Mouse (Mus musculus): Measurements from ENCODE around the gene Mrpl51. TPM values are rescaled to one million over a fixed set of nuclear protein-coding genes. Genes with fewer than 3 reads are reported as not detected.

Gene Mrpl51
- polyA plus RNA-seq, 1 experiment from 2014 or later: 226 TPM

DNA sequence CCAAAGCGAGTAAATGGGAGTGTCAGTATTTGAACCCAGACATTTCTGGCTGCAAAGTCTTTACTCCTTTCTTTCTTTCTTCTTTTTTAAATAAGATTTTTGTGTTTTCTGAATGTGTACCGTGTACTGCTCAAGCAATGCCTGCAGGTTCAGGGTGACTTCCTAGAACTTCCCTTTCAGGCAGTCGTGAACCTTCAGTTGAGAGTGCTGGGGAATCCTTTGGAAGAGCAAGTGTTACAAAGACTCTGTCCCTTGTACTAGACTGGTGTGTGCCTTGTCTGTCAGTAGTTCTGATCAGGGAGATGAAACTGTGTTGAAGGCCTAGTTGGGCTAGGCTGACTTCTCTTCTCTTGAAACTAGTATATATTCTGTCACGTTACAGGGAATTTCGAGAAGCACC, 1.2 kb downstream of the Mrpl51 start:
- H3K27ac ChIP-seq (ENCODE audit: low read depth, low read length): peak overlapping the region; percentile 97
- WGBS (ENCODE audit: insufficient replicate concordance): 29% methylated on average over 5 of the region's 5 CpGs
- H3K27me3 ChIP-seq (ENCODE audit: control insufficient read depth, insufficient read depth, low read length): no peaks in the 10 kb centered on the region
- peak overlapping the region; percentile 71 for H3K4me3 ChIP-seq (ENCODE audit: low read depth, low read length)
- peaks cover 17% of the 10 kb centered on the region for H3K36me3 ChIP-seq (ENCODE audit: control insufficient read depth, insufficient read depth, low read length)
- ATAC-seq (replicated peaks; ENCODE audit: insufficient number of reproducible peaks, low FRiP score, low TSS enrichment): no peak
- H3K4me2 ChIP-seq: peak overlapping the region; percentile 65
- H3K9ac ChIP-seq (ENCODE audit: low read depth, low read length): peak overlapping the region; percentile 80
- no peaks in the 10 kb centered on the region for H3K9me3 ChIP-seq (replicated peaks; ENCODE audit: control insufficient read depth, low read length)
- H3K4me1 ChIP-seq (ENCODE audit: control insufficient read depth, insufficient read depth, low read length): peaks cover 11% of the 10 kb centered on the region

DNA sequence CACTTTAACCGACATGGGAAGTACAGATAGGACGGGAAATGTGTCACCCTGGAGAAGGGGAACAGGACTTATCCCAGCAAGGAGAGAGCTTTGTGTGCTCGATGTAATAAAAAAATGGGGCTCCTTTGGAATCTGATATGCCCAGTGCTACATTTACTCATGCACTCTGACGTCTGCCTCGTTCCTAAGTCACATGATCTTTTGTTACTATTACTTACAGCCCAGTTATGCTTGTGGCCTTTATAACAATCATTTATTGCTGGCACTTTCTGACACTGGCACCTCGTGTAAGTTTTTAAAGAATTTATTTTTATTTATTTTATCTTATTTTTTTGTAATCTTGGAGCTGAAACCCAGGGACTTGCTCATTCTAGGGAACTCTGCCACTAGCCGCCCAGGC, 1.8 kb downstream of the Mrpl51 start:
- Histone ChIP-seq H3K4me2 (peak overlapping the region; percentile 65), H3K4me3 (ENCODE audit: low read depth, low read length) (peak overlapping the region; percentile 71; the same call in 1 of the 2 replicates), H3K27ac (ENCODE audit: low read depth, low read length) (no peak overlapping the region), H3K9ac (ENCODE audit: low read depth, low read length) (no peak overlapping the region), H3K27me3 (ENCODE audit: control insufficient read depth, insufficient read depth, low read length) (no peaks in the 10 kb centered on the region), H3K4me1 (ENCODE audit: control insufficient read depth, insufficient read depth, low read length) (peaks cover 11% of the 10 kb centered on the region), H3K9me3 (replicated peaks; ENCODE audit: control insufficient read depth, low read length) (no peaks in the 10 kb centered on the region), H3K36me3 (ENCODE audit: control insufficient read depth, insufficient read depth, low read length) (peaks cover 14% of the 10 kb centered on the region)
- WGBS (ENCODE audit: insufficient replicate concordance): 54% methylated on average over 7 of the region's 7 CpGs
- ATAC-seq (replicated peaks; ENCODE audit: insufficient number of reproducible peaks, low FRiP score, low TSS enrichment): no peak

DNA sequence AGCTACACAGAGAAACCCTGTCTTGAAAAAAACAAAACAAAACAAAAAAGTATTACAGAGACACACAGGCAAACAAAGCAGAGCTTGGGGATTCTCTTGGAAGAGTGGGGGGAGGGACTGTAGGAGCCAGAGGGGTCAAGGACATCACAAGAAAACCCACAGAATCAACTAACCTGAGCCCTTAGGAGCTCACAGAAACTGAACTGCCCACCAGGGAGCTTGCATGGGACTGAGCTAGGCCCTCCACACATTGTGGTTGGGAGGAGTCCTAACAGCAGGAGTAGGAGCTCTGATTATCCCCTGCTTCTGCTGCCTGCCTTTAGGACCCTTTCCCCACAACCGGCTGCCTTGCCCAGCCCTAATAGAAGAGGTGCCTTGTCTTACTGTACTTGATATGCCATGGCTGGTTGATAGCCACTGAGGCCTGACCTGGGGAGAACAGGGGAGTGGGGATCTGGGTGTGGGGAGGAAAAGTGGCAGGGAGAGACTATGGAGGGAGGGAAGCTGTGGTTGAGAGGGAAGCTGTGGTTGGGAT, 4.0 kb downstream of the Mrpl51 start:
- Histone ChIP-seq H3K4me3 (ENCODE audit: low read depth, low read length) (no peak overlapping the region), H3K9ac (ENCODE audit: low read depth, low read length) (no peak overlapping the region), H3K27me3 (ENCODE audit: control insufficient read depth, insufficient read depth, low read length) (no peaks in the 10 kb centered on the region), H3K9me3 (replicated peaks; ENCODE audit: control insufficient read depth, low read length) (no peaks in the 10 kb centered on the region), H3K27ac (ENCODE audit: low read depth, low read length) (no peak overlapping the region), H3K4me1 (ENCODE audit: control insufficient read depth, insufficient read depth, low read length) (peaks cover 4% of the 10 kb centered on the region; the same call in 1 of the 2 replicates), H3K4me2 (no peak overlapping the region), H3K36me3 (ENCODE audit: control insufficient read depth, insufficient read depth, low read length) (peaks cover 7% of the 10 kb centered on the region; the same call in 1 of the 2 replicates)
- ATAC-seq (replicated peaks; ENCODE audit: insufficient number of reproducible peaks, low FRiP score, low TSS enrichment): no peak
- WGBS (ENCODE audit: insufficient replicate concordance): 26% methylated on average over 1 of the region's 1 CpGs

DNA sequence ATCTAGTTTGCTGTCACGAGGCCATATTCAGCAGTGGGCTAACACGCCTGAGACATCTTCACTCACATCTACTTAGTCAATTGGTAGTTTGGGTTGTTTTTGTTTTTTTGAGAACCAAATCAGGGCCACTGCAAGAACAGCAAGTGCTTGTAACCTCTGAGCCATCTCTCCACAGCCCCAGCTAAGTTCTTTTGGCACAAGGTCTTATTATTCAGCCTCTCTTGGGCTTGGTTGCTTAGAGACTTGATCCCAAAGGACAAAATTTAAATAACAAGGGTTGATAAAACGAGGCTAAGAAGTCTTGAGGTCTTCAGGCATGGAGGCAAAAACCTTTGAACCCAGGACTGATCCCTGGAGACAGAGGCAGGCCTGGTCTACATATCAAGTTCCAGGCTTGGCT, 4.7 kb downstream of the Mrpl51 start:
- no peak overlapping the region for H3K9ac ChIP-seq (ENCODE audit: low read depth, low read length)
- peaks cover 7% of the 10 kb centered on the region; the same call in 1 of the 2 replicates for H3K36me3 ChIP-seq (ENCODE audit: control insufficient read depth, insufficient read depth, low read length)
- no peaks in the 10 kb centered on the region for H3K27me3 ChIP-seq (ENCODE audit: control insufficient read depth, insufficient read depth, low read length)
- no peak overlapping the region for H3K27ac ChIP-seq (ENCODE audit: low read depth, low read length)
- peaks cover 4% of the 10 kb centered on the region; the same call in 1 of the 2 replicates for H3K4me1 ChIP-seq (ENCODE audit: control insufficient read depth, insufficient read depth, low read length)
- no peak overlapping the region for H3K4me3 ChIP-seq (ENCODE audit: low read depth, low read length)
- ATAC-seq (replicated peaks; ENCODE audit: insufficient number of reproducible peaks, low FRiP score, low TSS enrichment): no peak
- H3K4me2 ChIP-seq: no peak overlapping the region
- WGBS (ENCODE audit: insufficient replicate concordance): 68% methylated on average over 3 of the region's 3 CpGs
- H3K9me3 ChIP-seq (replicated peaks; ENCODE audit: control insufficient read depth, low read length): no peaks in the 10 kb centered on the region

DNA sequence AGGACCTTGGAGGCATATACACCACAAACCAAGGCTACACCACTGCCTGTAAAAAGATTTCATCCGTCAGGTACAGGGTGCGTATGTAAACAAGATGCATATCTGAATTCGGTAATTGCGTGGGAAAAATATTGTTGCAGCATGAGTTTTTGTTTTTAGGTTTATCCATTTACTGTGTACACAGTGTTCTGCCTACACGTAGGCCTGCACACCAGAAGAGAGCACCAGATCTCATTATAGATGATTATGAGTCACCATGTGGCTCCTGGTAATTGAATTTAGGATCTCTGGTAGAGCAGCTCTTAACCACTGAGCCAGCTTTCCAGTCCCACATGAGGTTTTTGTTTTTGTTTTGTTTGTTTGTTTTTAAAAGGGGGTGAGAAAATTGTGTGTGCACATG, 5.6 kb downstream of the Mrpl51 start:
- no peak overlapping the region for H3K27ac ChIP-seq (ENCODE audit: low read depth, low read length)
- H3K36me3 ChIP-seq (ENCODE audit: control insufficient read depth, insufficient read depth, low read length): peaks cover 7% of the 10 kb centered on the region; the same call in 1 of the 2 replicates
- no peaks in the 10 kb centered on the region for H3K27me3 ChIP-seq (ENCODE audit: control insufficient read depth, insufficient read depth, low read length)
- H3K9me3 ChIP-seq (replicated peaks; ENCODE audit: control insufficient read depth, low read length): no peaks in the 10 kb centered on the region
- H3K9ac ChIP-seq (ENCODE audit: low read depth, low read length): no peak overlapping the region
- ATAC-seq (replicated peaks; ENCODE audit: insufficient number of reproducible peaks, low FRiP score, low TSS enrichment): no peak
- H3K4me1 ChIP-seq (ENCODE audit: control insufficient read depth, insufficient read depth, low read length): peaks cover 4% of the 10 kb centered on the region; the same call in 1 of the 2 replicates
- H3K4me3 ChIP-seq (ENCODE audit: low read depth, low read length): no peak overlapping the region
- no peak overlapping the region for H3K4me2 ChIP-seq
- 86% methylated on average over 5 of the region's 5 CpGs for WGBS (ENCODE audit: insufficient replicate concordance)

DNA sequence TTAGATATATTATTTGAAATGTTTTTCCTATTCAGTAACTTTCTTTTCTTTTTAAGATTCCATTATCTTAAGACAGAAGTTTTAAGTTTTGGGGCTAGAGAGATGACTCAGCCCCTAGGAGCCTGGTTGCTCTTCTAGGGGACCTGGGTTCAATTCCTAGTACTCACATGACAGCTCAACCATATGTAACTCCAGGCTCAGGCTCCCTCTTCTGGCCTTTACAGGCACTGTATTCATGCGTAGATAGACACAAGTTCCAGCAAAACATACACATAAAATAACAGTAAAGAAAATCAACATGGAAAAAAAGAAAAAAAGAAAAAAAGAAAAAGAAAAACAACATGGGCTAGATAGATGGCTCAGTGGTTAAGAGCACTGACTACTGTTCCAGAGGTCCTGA, 18.8 kb downstream of the Mrpl51 start:
- Histone ChIP-seq H3K4me2 (no peak overlapping the region), H3K4me3 (ENCODE audit: low read depth, low read length) (no peak overlapping the region), H3K4me1 (ENCODE audit: control insufficient read depth, insufficient read depth, low read length) (no peaks in the 10 kb centered on the region), H3K9me3 (replicated peaks; ENCODE audit: control insufficient read depth, low read length) (no peaks in the 10 kb centered on the region), H3K27ac (ENCODE audit: low read depth, low read length) (no peak overlapping the region), H3K36me3 (ENCODE audit: control insufficient read depth, insufficient read depth, low read length) (no peaks in the 10 kb centered on the region), H3K9ac (ENCODE audit: low read depth, low read length) (no peak overlapping the region), H3K27me3 (ENCODE audit: control insufficient read depth, insufficient read depth, low read length) (0 out of 2 replicates have a peak, but pooled peaks cover 3% of the 10 kb centered on the region)
- ATAC-seq (replicated peaks; ENCODE audit: insufficient number of reproducible peaks, low FRiP score, low TSS enrichment): no peak
- 68% methylated on average over 1 of the region's 1 CpGs for WGBS (ENCODE audit: insufficient replicate concordance)

DNA sequence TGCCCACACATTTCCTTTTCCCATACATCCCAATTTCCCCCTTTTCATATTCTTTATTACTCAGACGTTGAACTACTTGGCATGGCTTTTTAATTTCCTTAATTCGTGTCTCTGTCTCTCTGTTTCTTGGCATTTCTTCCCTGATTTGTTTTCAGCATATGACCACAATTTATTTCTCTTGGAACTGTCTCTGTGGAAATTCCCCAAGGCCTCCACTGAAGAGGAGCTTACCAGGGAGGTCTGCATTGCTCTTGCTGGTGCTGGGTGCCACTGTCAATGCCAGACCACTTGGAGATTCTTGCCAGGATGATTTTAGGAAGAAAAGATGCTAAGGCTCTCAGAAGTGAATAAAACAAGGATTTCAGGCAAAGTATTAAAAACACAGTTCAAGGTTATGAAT, 21.0 kb downstream of the Mrpl51 start:
- Histone ChIP-seq H3K27me3 (ENCODE audit: control insufficient read depth, insufficient read depth, low read length) (0 out of 2 replicates have a peak, but pooled peaks cover 3% of the 10 kb centered on the region), H3K9me3 (replicated peaks; ENCODE audit: control insufficient read depth, low read length) (no peaks in the 10 kb centered on the region), H3K4me3 (ENCODE audit: low read depth, low read length) (no peak overlapping the region), H3K27ac (ENCODE audit: low read depth, low read length) (no peak overlapping the region), H3K4me2 (no peak overlapping the region), H3K4me1 (ENCODE audit: control insufficient read depth, insufficient read depth, low read length) (peaks cover 3% of the 10 kb centered on the region; the same call in 1 of the 2 replicates), H3K36me3 (ENCODE audit: control insufficient read depth, insufficient read depth, low read length) (no peaks in the 10 kb centered on the region), H3K9ac (ENCODE audit: low read depth, low read length) (no peak overlapping the region)
- no peak for ATAC-seq (replicated peaks; ENCODE audit: insufficient number of reproducible peaks, low FRiP score, low TSS enrichment)
- 46% methylated on average over 2 of the region's 2 CpGs for WGBS (ENCODE audit: insufficient replicate concordance)

DNA sequence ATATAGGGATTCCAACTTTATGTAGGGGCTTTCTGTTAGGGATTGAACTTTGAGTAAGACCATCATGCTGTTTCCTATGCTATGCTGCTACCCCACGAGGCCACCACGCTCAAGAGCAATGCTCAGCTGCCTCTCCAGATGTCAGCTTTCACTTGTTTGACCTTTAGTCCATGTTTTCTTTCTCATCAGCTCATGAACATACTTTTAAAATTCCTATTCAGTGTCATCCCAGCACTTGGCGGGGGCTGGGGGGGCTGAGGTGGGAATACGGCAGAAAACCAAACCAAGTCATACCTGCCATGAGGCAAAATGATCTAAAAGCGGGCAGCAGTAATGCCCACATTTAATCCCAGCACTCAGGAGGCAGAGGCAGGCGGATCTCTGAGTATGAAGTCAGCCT, 21.5 kb downstream of the Mrpl51 start:
- Histone ChIP-seq H3K36me3 (ENCODE audit: control insufficient read depth, insufficient read depth, low read length) (no peaks in the 10 kb centered on the region), H3K4me1 (ENCODE audit: control insufficient read depth, insufficient read depth, low read length) (peaks cover 3% of the 10 kb centered on the region; the same call in 1 of the 2 replicates), H3K4me2 (no peak overlapping the region), H3K9ac (ENCODE audit: low read depth, low read length) (no peak overlapping the region), H3K9me3 (replicated peaks; ENCODE audit: control insufficient read depth, low read length) (no peaks in the 10 kb centered on the region), H3K4me3 (ENCODE audit: low read depth, low read length) (no peak overlapping the region), H3K27me3 (ENCODE audit: control insufficient read depth, insufficient read depth, low read length) (0 out of 2 replicates have a peak, but pooled peaks cover 3% of the 10 kb centered on the region), H3K27ac (ENCODE audit: low read depth, low read length) (no peak overlapping the region)
- ATAC-seq (replicated peaks; ENCODE audit: insufficient number of reproducible peaks, low FRiP score, low TSS enrichment): no peak
- 63% methylated on average over 6 of the region's 6 CpGs for WGBS (ENCODE audit: insufficient replicate concordance)

DNA sequence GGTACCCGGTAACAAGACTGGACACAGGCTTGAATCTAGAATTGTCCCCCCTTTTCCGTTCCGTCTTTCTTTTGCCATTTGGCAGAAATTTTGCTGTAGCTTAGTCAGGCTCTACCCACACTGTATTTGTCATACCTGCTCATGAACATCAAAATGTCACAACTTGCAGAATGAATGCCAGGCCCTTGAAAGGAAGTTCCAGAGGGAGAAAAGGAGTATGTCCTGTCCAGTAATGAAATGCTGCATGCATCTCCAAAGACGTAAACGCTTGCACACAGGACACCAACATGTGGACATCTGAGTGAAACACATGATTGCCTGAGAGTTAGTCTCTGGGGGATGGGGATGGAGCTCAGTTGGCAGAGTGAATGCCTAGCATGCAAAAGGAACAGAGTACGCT, 22.1 kb downstream of the Mrpl51 start:
- Histone ChIP-seq H3K27me3 (ENCODE audit: control insufficient read depth, insufficient read depth, low read length) (0 out of 2 replicates have a peak, but pooled peaks cover 3% of the 10 kb centered on the region), H3K36me3 (ENCODE audit: control insufficient read depth, insufficient read depth, low read length) (no peaks in the 10 kb centered on the region), H3K4me2 (no peak overlapping the region), H3K9me3 (replicated peaks; ENCODE audit: control insufficient read depth, low read length) (no peaks in the 10 kb centered on the region), H3K9ac (ENCODE audit: low read depth, low read length) (no peak overlapping the region), H3K27ac (ENCODE audit: low read depth, low read length) (no peak overlapping the region), H3K4me1 (ENCODE audit: control insufficient read depth, insufficient read depth, low read length) (peaks cover 3% of the 10 kb centered on the region; the same call in 1 of the 2 replicates), H3K4me3 (ENCODE audit: low read depth, low read length) (no peak overlapping the region)
- ATAC-seq (replicated peaks; ENCODE audit: insufficient number of reproducible peaks, low FRiP score, low TSS enrichment): no peak
- 74% methylated on average over 6 of the region's 6 CpGs for WGBS (ENCODE audit: insufficient replicate concordance)

Data from heart, embryonic 11.5 days (tissue).